Mouse (Mus musculus) right cerebral cortex, adult 18-20 months (tissue): ENCODE data around the gene Sgta.
A peak's percentile ranks its signal among the peaks of the same experiment; 100 is the strongest.
"Not testable (repeated sequence)": the region's sequence is repeated elsewhere in the genome, so short reads cannot be mapped to it uniquely, and the experiment has no call there.

Source experiments
- DNase-seq: peaks from one replicate; pipeline ENCODE4 v3.0.0; 2022; ENCODE audit warnings: mixed read lengths

Gene Sgta

GRCm38 (mm10) chr10:81059603-81060543 lies at the start of gene Sgta:
Gene Sgta (minus strand): TSS chr10:81060181.
- DNase-seq, result peak; percentile 100

GRCm38 (mm10) chr10:81106113-81106721 lies 46.2 kb upstream of the Sgta start:
- peak; percentile 83 for DNase-seq

- DNase-seq, result peak; percentile 96
Measured at GRCm38 (mm10) chr10:81105565-81106112, 45.7 kb upstream of the Sgta start, which contains the start of gene Map2k2. Gene Map2k2 (plus strand): TSS chr10:81105915.

GRCm38 (mm10) chr10:81094931-81095678 lies 35.1 kb upstream of the Sgta start:
- no peak for DNase-seq

- no peak for DNase-seq
Measured at GRCm38 (mm10) chr10:81092465-81093250, 32.7 kb upstream of the Sgta start.

GRCm38 (mm10) chr10:81090621-81091020 lies 30.6 kb upstream of the Sgta start:
- DNase-seq, result no peak

- no peak for DNase-seq
Measured at GRCm38 (mm10) chr10:81089216-81089615, 29.2 kb upstream of the Sgta start.

- DNase-seq, result no peak
Measured at GRCm38 (mm10) chr10:81087021-81087420, 27.0 kb upstream of the Sgta start.

- DNase-seq, result peak; percentile 56
Measured at GRCm38 (mm10) chr10:81082168-81082960, 22.4 kb upstream of the Sgta start.

GRCm38 (mm10) chr10:81080008-81080655 lies 20.2 kb upstream of the Sgta start:
- DNase-seq, result no peak

GRCm38 (mm10) chr10:81077916-81078315 lies 17.9 kb upstream of the Sgta start:
- no peak for DNase-seq

- no peak for DNase-seq
Measured at GRCm38 (mm10) chr10:81076356-81076755, 16.4 kb upstream of the Sgta start.

- DNase-seq, result no peak
Measured at GRCm38 (mm10) chr10:81075734-81076133, 15.8 kb upstream of the Sgta start.

- DNase-seq, result no peak
Measured at GRCm38 (mm10) chr10:81073464-81073863, 13.5 kb upstream of the Sgta start.

GRCm38 (mm10) chr10:81072290-81072689 lies 12.3 kb upstream of the Sgta start:
- no peak for DNase-seq

- DNase-seq, result peak; percentile 99
Measured at GRCm38 (mm10) chr10:81069836-81070235, 9.9 kb upstream of the Sgta start, which contains the start of gene Thop1. Gene Thop1 (plus strand): TSS chr10:81070035.

GRCm38 (mm10) chr10:81068706-81069105 lies 8.7 kb upstream of the Sgta start:
- DNase-seq, result no peak

- not testable (repeated sequence) for DNase-seq
Measured at GRCm38 (mm10) chr10:81064519-81064918, 4.5 kb upstream of the Sgta start.

- no peak for DNase-seq
Measured at GRCm38 (mm10) chr10:81062710-81063109, 2.7 kb upstream of the Sgta start.

- DNase-seq, result no peak
Measured at GRCm38 (mm10) chr10:81058896-81059295, 1.1 kb downstream of the Sgta start.
